20 mouse cellular contexts compared by ENCODE assay signal in genomic region chr14:48329716-48330365, GRCm38 (mm10).
A peak's percentile ranks its signal among the peaks of the same experiment; 100 is the strongest.
DNase-seq lines count a peak whose midpoint lies in the region; TF ChIP-seq lines count a peak whose summit lies in the region.
"Had no signal": no experiment of that assay in that cellular context is flagged by ENCODE, and none has a peak within 500 bp of the region (broad histone marks: within the 10 kb centered on the region; RNA-seq: fewer than 3 reads in every experiment).

No protein-coding gene starts in this region.

- intact Hi-C loops in gastrocnemius, postnatal 36 days (cut with DNase I), result no loop called here

- H3K4me1 ChIP-seq in olfactory bulb, adult 2 months (ENCODE audit: control insufficient read depth, insufficient read depth, low read length), result peaks cover 17% of the 10 kb centered on the region

- peak overlapping the region; percentile 53; the same call in 1 of the 2 replicates for H3K27ac ChIP-seq in olfactory bulb, adult 2 months (ENCODE audit: insufficient read depth, low read depth, low read length)
- H3K27ac ChIP-seq: forebrain, embryonic 13.5 days; heart, embryonic 15.5 days; hindbrain, embryonic 10.5 days; hindbrain, embryonic 13.5 days had no signal

- WGBS in olfactory bulb, adult 2 months, result 78% methylated on average over 12 of the region's 12 CpGs

- DNase-seq in R1 (ENCODE audit: low read depth, low spot score), result peak; percentile 54
- DNase-seq in adrenal gland, adult 2 months, result peak; percentile 36
- peak; percentile 30 for DNase-seq in adrenal gland, postnatal 14 days
- DNase-seq in heart, adult 18-20 months, result no peak
- no peak for DNase-seq in layer of hippocampus, postnatal 14 days (ENCODE audit: low spot score in 2 of 2)
- no peak for DNase-seq in gastrocnemius, postnatal 36 days
- DNase-seq: cerebellum, adult 18-20 months; cerebellum, adult 9-10 months; cerebellum, postnatal 14 days; gastrocnemius, postnatal 10 days; heart, adult 11 months; heart, postnatal 10 days; heart, postnatal 36 days; kidney, adult 18-20 months had no signal

- no peak for TF ChIP-seq POLR2A in olfactory bulb, adult 2 months (IDR thresholded peaks at IDR 0.05; ENCODE audit: insufficient read depth, low read depth, low read length)

- TF ChIP-seq CTCF in olfactory bulb, adult 2 months (IDR thresholded peaks at IDR 0.05; ENCODE audit: insufficient read depth, low read depth, low read length), result no peak

- no peak overlapping the region for H3K4me3 ChIP-seq in olfactory bulb, adult 2 months (ENCODE audit: insufficient read depth, low read depth, low read length)
- H3K4me3 ChIP-seq: forebrain, embryonic 13.5 days; heart, embryonic 12.5 days; heart, embryonic 15.5 days; hindbrain, embryonic 10.5 days; hindbrain, embryonic 13.5 days had no signal

Comparison
In these comparisons a context has a peak if more than half of its experiments do, and no peak if none do; other contexts are left out.
1. DNase-seq: peak in R1 (single experiment), adrenal gland, adult 2 months (single experiment) and adrenal gland, postnatal 14 days (single experiment); none in heart, adult 18-20 months (0 of 2), layer of hippocampus, postnatal 14 days (0 of 2) and gastrocnemius, postnatal 36 days (0 of 2).